Mouse (Mus musculus) fibroblast of lung, adult 2 months (primary cell): ENCODE results near the gene Commd8.

Experiments used
- DNase-seq: peaks from one replicate; pipeline ENCODE4 v3.0.0-alpha.2; 2011; ENCODE audit warnings: low read depth

The Commd8 gene

DNA sequence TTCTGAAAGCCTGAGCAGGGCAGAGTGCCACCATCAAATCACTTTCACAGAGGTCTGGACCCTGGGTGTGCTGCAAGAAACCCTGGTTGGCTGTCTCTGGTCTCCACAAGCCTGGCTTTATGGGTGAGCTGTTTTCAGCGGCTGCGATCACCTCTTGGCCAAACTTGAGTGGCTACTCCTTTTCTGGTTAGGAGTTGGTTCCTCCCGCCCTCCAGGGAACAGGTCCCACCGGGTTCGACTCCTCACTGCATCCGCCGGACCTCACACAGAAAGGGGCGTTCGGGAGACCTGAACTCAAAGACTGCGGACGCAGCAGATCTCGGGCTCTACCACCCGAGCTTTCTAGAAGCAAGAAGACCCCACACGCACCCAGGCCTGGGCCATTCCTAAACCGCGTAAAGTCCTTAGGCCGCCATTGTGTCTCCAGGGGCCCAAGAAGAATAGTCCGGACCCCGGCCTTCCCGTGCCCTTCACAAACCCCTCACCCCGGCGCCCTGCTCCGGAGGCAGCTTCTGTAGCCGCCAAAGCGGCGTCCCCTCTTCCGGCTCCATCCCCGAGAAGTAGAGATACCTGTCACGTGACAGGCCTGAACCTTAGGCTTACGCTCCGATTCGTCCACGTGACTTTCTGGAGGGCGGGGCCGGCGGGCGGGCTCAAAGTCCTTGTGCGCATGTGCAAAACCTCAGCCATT, at the start of gene Commd8:
Commd8 (minus strand) TSS at position 596 of the 691 bp plus-strand sequence.
- DNase-seq, result peak; percentile 85

GRCm38 (mm10) chr5:72211741-72212140, 43.8 kb upstream of the Commd8 start:
- DNase-seq, result no peak

DNA sequence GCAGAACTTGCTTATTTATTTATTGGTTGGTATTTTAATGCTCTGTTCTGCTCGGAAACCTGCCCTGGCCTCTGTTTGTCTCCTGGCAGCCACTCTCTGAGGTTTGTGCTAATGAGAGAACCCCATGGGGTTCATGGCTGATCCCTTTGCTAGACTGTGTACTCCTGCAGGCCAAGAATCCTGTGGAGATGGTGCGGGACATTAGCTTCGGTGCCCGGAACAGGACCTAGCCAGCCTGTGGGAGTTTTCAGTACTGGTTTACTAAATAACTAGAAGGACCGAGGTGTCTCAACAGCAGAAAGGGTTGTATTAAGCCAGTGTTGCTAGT, 42.8 kb upstream of the Commd8 start:
- no peak for DNase-seq

DNA sequence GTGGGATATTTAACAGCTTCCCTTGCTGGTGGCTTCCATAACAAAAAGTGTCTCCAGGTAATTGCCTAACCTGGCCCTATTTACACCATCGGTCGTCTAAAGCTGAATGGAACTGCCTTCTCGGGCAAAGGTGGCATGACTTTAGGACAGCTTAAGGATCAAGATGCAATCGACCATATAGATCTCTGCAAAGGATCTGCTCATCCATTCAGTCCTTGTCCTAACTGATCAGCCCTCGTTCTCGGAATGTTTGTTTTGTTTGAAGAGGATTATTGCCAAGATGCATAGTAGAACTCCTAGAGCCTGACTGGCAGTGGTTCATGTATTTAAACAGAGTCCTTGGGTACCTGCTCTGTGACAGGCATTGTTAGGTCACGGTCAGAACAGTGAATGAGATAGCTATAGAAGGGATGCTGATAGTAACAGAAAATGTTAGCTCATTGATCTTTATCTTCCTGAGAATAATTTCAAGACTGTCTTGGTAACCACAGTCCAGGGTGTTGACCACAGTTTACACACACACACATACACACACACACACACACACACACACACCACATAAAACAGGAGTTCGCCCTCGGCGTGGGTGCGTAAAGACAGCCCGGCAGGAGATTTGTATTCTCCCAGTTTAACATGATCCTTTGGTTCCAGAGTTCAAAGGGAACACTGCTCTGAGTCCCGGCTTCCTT, 42.3 kb upstream of the Commd8 start:
- no peak for DNase-seq

- no peak for DNase-seq
Observed at GRCm38 (mm10) chr5:72208515-72208914, 40.5 kb upstream of the Commd8 start.

DNA sequence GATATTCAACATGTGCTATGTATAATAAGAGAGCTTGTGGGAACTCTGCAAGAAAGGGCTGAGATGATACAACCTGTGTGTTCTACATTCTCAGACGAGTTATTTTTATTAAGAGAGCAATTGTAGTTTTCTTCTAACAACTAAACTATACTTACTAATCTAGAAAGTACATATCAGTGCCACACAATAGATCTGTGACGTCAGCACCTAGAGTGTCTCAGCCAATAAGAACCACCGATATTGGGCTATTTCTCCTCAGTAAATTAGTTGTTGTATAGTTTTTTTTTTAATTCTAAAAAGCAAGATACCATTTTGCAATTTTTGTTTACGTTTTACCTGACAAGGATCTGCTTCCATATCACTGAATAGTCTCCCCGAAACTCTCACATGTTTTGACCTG, 37.3 kb upstream of the Commd8 start:
- DNase-seq, result no peak

DNA sequence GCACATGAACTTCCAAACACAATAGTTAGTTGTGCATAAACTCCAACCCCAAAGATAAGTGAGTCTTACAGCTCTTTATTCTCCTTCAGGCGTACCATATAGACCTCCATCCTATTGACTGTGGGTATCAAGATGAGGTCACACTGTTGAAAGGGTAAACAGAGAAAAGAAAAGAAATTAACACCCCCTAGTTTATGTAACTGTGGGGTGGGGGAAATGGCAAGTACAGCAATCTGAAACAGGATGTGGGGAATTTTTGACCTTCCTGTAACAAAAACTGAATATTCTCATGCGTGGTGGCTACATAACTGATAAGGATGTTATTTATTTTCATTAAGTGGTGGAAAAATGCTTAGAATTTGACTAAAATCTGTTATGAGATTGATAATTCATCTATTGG, 36.5 kb upstream of the Commd8 start:
- DNase-seq, result no peak

- DNase-seq, result peak; percentile 44
Observed at GRCm38 (mm10) chr5:72203734-72204073, 35.7 kb upstream of the Commd8 start.

GRCm38 (mm10) chr5:72203028-72203733, 35.2 kb upstream of the Commd8 start:
- peak; percentile 86 for DNase-seq

DNA sequence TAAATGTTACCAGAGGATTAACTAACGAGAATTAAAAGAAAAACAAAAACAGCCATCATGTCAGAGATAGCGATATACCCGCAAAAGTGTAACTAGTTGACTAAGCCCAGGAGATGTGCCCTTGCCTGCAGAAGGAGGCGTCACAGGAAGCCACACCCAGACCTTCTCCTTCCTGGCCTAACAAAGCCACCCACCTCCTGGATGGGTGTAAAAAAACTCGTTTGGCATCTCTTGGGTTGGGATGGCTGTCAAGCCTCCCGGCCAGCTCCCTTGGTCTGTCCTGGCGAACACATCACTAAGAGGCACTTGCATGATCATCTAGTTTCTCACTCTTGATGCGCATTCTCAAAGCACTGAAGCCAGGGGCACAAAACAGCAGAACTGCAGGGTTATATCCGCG, 34.0 kb upstream of the Commd8 start:
- no peak for DNase-seq

DNA sequence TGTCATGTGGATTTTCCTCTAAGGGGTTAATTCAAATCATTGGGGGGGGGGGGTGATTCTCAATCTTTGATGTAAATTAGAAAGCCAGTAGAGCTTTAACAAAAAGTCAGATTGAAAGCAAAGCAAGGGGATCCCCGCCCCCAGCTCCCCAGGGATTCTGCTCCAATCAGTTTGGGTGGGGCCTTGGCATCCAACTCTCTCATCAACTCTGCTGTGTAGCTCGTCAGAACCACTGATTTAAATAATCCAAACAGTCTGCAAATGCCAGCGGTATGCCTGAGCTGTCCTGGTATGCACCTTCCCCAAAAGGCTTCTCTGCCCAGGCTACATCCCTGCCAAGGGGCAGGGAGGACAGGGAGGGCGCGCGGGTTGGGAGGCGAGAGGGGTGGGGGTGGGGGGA, 33.6 kb upstream of the Commd8 start:
- peak; percentile 28 for DNase-seq

DNA sequence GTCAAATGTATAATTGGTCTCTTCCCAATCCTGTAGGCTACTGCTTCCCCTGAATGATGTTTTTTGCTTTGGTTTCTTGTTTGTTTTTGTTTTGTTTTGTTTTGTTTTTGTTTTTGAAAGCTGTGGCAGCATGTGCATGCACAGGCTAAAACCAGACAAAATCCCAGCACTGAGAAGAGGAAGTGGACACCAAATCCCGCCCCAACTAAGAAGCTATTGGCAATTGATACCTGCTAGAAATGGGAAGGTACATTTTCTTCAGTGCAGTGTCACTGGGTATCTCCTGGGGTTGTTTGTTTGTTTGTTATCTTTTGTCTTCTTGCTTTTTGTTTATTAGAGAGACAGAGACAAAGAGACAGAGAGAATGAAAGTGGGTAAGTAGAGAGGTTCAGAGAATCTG, 27.5 kb upstream of the Commd8 start:
- no peak for DNase-seq

DNA sequence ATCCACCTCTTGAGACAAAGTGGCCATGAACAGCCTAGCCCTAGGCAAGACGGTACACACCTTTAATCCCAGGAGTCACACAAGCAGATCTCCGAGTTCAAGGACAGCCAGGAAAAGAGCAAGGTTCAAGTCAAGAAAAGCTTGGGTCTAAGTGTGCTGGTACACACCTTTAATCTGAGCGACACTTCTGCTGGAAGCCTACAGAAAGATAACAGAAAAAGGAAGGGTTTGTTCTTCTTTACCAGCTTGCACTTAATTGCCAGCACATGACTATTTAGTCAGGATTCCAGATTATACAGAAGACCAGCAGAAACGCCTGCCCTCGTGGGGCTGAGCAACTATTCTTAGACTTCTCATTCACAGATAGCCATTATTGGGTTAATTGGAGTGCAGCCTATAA, 23.9 kb upstream of the Commd8 start:
- no peak for DNase-seq

DNA sequence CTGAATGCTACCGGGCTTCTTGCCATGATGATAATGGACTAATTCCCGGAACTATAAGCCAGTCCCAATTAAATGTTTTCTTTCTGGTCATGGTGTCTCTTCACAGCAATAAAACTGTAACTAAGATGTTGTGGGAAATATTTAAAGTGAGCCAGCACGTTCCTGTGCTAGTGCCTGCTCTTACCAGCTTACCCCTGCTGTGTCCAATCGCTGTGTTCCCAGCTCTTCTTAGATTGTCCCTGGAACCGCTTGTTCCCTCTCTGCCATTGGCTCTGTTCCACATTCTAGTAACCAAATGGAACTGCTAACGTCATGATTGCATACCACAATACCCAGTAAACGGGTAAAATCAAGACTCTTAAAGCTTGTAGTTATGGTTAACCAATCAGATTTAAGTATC, 23.2 kb upstream of the Commd8 start:
- DNase-seq, result no peak

GRCm38 (mm10) chr5:72184437-72185100, 16.6 kb upstream of the Commd8 start:
- DNase-seq, result no peak

DNA sequence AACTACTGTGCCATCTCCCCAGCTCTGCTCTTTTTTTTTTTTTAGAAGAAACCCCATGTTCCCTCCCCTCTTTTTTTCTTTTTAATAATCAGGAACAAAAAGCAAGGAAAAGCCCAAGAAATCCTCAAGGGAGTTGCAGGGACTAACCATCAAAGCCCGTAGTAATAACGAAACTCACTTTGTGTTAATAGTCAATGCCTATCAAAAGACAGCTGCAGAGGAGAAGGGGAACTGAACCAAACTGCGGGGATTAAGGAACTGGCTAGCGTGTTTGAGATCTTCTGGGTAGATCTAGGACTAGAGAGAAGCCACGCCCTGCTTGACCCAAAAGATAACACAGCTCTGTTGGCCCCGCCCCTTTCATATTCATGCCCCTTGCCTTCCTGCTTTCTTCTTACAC, 15.9 kb upstream of the Commd8 start:
- DNase-seq, result no peak

GRCm38 (mm10) chr5:72182804-72183203, 14.8 kb upstream of the Commd8 start:
- DNase-seq, result no peak

GRCm38 (mm10) chr5:72181194-72181593, 13.2 kb upstream of the Commd8 start:
- no peak for DNase-seq

- no peak for DNase-seq
Observed at GRCm38 (mm10) chr5:72175530-72175929, 7.5 kb upstream of the Commd8 start.

- no peak for DNase-seq
Observed at GRCm38 (mm10) chr5:72175050-72175449, 7.1 kb upstream of the Commd8 start.

DNA sequence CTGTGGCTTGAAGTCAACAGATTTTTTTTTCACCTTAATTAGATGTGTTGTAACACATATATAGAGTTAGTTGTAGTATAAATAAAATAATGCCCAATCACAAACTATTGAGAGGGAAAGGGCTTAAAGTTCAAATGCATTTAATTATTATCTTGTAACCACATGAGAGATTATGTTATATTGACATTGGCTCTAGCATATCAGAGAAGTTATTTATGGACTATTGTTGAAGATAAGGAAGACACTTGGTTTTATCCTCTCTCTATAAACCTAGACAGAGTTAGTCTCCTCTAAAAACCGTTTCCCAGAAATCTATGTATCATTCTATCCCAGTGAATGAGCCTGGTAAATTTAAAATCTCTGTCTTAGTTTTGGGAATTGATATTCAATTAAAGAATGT, 5.5 kb upstream of the Commd8 start:
- DNase-seq, result no peak

DNA sequence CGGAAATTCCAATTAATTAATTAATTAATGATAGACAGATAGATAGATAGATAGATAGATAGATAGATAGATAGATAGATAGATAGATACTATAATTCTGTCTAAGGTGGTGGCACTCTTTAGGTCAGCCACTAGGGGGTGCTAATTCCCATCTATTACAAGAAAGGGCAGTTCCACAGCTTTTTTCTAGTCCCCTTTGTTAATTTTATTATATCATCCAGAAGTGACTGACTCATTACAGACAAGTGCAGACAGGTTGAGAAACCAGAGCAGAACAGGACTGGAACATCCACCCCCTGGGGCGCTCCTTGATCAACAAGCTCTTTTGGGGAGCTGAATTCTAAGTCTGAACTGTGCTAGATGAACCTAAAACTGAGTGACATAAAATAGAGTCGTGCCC, 4.7 kb upstream of the Commd8 start:
- no peak for DNase-seq

- DNase-seq, result no peak
Observed at GRCm38 (mm10) chr5:72170067-72170466, 2.1 kb upstream of the Commd8 start.
